Mouse (Mus musculus) kidney, adult 2 months (tissue): ENCODE results near the gene Gm17428.

ENCODE experiments used
- CTCF ChIP-seq: fragments of 200-500 bp; conservative IDR thresholded peaks from 2 replicates; pipeline ENCODE4 v1.5.1; 2011; ENCODE audit warnings: low read depth, mild to moderate bottlenecking, control low read depth, low read length, moderate library complexity, mixed read lengths; ENCODE audit not compliant: insufficient read depth, insufficient read length
- POLR2A ChIP-seq: fragments of 200-500 bp; IDR thresholded peaks from one replicate; pipeline ENCODE4 v1.6.1; 2011; ENCODE audit warnings: low read depth, low read length, control low read depth

DNA sequence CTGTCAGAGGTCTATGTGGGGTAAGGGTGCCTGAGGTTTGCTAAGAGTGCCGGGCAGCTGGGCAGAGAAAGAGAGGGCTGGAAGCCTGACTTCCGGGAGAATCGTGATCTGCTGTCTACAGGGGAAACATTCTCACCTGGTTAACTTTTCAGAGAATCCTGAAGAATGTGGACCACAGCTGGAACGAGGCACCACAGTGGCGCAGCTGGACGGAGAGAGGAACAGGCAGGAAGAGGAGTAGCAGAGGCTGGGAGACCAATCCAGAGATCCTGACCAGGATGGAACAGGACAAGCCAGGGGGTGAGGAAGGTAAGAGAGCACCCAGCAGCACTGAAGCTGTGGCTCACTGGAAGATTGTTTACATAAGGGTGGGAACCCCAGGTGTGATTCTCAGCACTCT lies 11.1 kb upstream of the Gm17428 start:
- TF ChIP-seq CTCF, result no peak
- no peak for TF ChIP-seq POLR2A
